Mouse (Mus musculus) G1E (cell line): ENCODE measurements around the gene Kirrel.

ENCODE experiments used
- CTCF ChIP-seq: IDR thresholded peaks from 2 replicates; pipeline ENCODE4 v1.5.1; 2012; ENCODE audit warnings: low read depth, low read length, inconsistent platforms, mixed read lengths
- POLR2AphosphoS5 ChIP-seq: IDR thresholded peaks from 2 replicates; pipeline ENCODE4 v1.6.1; 2012; ENCODE audit warnings: low read depth, low read length, inconsistent platforms; ENCODE audit not compliant: insufficient replicate concordance

- TF ChIP-seq CTCF (no peak), POLR2AphosphoS5 (no peak)
Measured at GRCm38 (mm10) chr3:87167621-87168020, 6.9 kb downstream of the Kirrel start.
